Mouse (Mus musculus) inflammation-experienced regulatory T-cells (primary cell): ENCODE measurements around the gene Olfr1404. TPM values are rescaled to one million over a fixed set of nuclear protein-coding genes. Genes with fewer than 3 reads are reported as not detected.

Experiments
- polyA plus RNA-seq, 2 experiments: library from polyadenylated mRNA; unstranded; fragments of 100-300 nt; shearing (Covaris generic); gene quantifications; one replicate each; pipeline ENCODE4 v1.2.1; 2017

Olfr1404 gene
- polyA plus RNA-seq = under 1 TPM; 0.34 to 0.39 TPM

GRCm38 (mm10) chr1:173212092-173212491, at the start of gene Olfr1404:
Gene Olfr1404 (plus strand): TSS chr1:173212392.

GRCm38 (mm10) chr1:173190540-173190939, 21.7 kb upstream of the Olfr1404 start, which contains the start of gene Olfr1406:
Gene Olfr1406 (minus strand): TSS chr1:173190640.

GRCm38 (mm10) chr1:173197508-173197907, 14.7 kb upstream of the Olfr1404 start, which contains the start of gene Olfr218:
Gene Olfr218 (plus strand): TSS chr1:173197808.

GRCm38 (mm10) chr1:173227081-173227480, 14.9 kb downstream of the Olfr1404 start, which contains the start of gene Fcer1a:
Gene Fcer1a (minus strand): TSS chr1:173227214.

GRCm38 (mm10) chr1:173265701-173266100, 53.5 kb downstream of the Olfr1404 start, which contains the start of gene Olfr418:
Gene Olfr418 (plus strand): TSS chr1:173266001.

Other genes with a start within 250 kb of the Olfr1404 start
- gene Olfr1408, start 75.0 kb upstream of the Olfr1404 start, polyA plus RNA-seq = under 1 TPM; 0.05 to 0.76 TPM
- gene Olfr1406, start 21.8 kb upstream of the Olfr1404 start, polyA plus RNA-seq = 1 to 10 TPM in 1 of 2 experiments, under 1 TPM in 1; 0.12 to 4.6 TPM
- gene Olfr218, start 14.6 kb upstream of the Olfr1404 start, polyA plus RNA-seq = not detected
- under 1 TPM in 1 of 2 experiments, not detected in 1; 0.66 TPM for gene Fcer1a, start 14.8 kb downstream of the Olfr1404 start, polyA plus RNA-seq
- gene Olfr418, start 53.6 kb downstream of the Olfr1404 start, polyA plus RNA-seq = under 1 TPM in 1 of 2 experiments, not detected in 1; 0.11 TPM
- not detected for gene Mptx2, start 65.4 kb downstream of the Olfr1404 start, polyA plus RNA-seq
- 1 to 10 TPM in 1 of 2 experiments, not detected in 1; 2.1 TPM for gene Ackr1, start 121.4 kb downstream of the Olfr1404 start, polyA plus RNA-seq
- 10 to 100 TPM; 63.3 to 74.7 TPM for gene Aim2, start 138.5 kb downstream of the Olfr1404 start, polyA plus RNA-seq
- gene Cadm3, start 155.3 kb downstream of the Olfr1404 start, polyA plus RNA-seq = under 1 TPM in 1 of 2 experiments, not detected in 1; 0.97 TPM